Mouse (Mus musculus) heart, postnatal 36 days (tissue): Measurements from ENCODE around the gene Lrriq4. TPM values are rescaled to one million over a fixed set of nuclear protein-coding genes. Genes with fewer than 3 reads are reported as not detected.
"Not testable (repeated sequence)": the region's sequence is repeated elsewhere in the genome, so short reads cannot be mapped to it uniquely, and the experiment has no call there.

ENCODE experiments used
- DNase-seq, 2 experiments: peaks; one replicate each; pipeline ENCODE4 v3.0.0; 2021 to 2022
- intact Hi-C: fragments of 180-260 bp; cut with DNase I; formaldehyde crosslinking; loops from one replicate; pipeline ENCODE4 v1.15.1; 2025
- total RNA-seq, 2 experiments: library from RNA; stranded (reverse); gene quantifications; 2 replicates each; pipeline ENCODE4 v1.2.3; 2021

The Lrriq4 gene
- total RNA-seq, 2 experiments from 2014 or later, result not detected

DNA sequence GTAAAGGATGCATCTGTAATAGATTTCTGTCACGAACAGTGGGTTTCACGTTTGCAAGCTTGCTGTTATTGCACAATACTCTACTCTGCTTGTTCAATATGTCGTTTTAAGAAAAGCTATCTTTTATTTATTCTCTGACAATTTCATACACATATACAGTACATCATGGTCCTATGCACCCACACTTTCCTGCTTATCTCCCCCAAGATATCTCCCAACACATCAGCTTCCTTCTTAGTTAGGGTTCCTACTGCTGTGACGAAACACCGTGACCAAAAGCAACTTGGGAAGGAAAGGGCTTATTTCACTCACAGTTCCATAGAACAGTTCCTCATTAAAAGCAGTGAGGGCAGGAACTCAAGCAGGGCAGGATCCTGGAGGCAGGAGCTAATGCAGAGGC lies 11.6 kb downstream of the Lrriq4 start:
- intact Hi-C loops, result no loop called here
- DNase-seq, result no peak

DNA sequence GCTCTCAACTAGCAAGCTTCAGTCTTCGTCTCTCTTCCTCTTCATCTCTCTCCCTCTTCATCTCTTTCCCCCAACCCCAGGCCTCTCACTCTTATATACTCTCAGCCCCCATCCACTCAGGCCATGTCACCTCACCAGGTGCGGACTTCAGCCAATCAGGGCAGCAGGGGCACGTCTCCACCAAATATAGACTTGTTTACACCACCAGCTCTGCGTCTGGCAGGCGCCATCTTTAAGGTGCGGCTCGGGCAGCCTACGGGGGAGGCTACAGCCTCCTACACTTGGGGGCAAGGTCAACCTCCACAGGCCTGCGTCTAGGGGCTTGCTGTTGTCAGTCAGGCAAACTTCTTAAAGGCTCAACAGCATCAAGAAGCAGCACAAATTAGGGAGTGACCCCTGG lies 14.2 kb downstream of the Lrriq4 start:
- intact Hi-C loops, result no loop called here
- no peak for DNase-seq

GRCm38 (mm10) chr3:30683190-30683589 lies 38.9 kb downstream of the Lrriq4 start:
- no peak for DNase-seq
- intact Hi-C loops, result no loop called here

DNA sequence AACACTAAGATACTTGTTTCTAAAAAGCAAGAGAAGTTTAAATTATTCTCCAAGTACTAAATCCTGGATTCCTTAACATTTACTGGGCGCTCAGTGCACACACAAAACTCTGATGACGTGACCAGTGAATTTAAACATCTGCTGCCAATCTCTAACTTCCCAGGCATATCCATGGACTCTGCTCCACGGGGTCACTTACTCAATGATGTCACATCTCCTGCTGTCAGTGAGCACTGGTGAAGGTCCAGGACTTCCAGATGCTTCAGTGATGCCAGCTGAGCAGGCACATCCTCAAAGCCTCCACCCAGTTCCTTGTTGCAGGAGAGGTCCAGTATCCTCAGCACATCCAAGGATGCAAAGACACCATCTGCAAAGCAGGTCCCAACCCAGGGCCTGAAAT lies 42.9 kb downstream of the Lrriq4 start:
- intact Hi-C loops, result no loop called here
- no peak for DNase-seq

GRCm38 (mm10) chr3:30690976-30691375 lies 46.7 kb downstream of the Lrriq4 start:
- no peak for DNase-seq
- intact Hi-C loops, result loop anchor here (10.0 kb wide), 1 partner anchor 364 kb away; no protein-coding TSS in a partner anchor

DNA sequence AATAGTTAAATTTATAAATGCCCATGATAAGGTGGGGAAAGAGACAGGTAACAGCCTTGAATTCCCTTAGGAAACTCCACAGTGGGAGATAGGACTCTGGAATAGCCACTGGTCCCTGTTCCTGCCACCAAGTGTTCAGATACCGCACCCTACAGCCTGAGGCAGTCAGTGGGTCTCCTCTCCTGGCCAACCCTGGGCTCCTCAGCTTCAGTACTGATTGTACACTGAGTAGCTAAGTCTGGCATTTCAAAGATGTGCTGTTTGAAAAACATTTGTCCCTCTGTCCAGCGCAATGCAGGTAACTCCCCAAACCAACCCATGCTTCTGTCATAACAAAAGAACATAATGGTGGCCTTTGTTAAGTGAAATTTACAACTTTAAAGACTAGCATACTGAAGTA lies 51.4 kb downstream of the Lrriq4 start:
- no peak for DNase-seq

DNA sequence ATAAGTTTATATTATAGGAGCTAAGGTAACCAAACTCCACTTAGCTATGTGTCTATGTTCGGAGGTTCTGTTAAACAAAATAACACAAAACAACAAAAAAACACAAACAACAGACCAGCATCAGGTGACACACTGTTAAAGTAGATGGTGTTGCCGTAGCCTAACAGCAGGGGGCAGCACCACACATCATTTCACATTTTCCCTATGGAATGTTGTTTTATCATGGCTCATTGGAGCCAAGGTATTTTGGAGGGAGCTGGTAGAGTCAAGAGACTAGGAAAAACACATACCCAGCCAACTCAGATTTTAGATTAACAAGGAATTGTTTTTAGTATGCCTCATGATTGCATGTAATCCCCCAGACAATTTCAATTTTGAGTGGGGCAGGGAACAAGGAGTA lies 52.0 kb downstream of the Lrriq4 start:
- DNase-seq, result peak; percentile 45 to 71
- intact Hi-C loops, result loop anchor here (2.0 to 10.0 kb wide), 4 partner anchors 91 to 358 kb away; no protein-coding TSS in a partner anchor

More for the DNA sequence above, 51.4 kb downstream of the Lrriq4 start:
- intact Hi-C loops, result loop anchor here (2.0 to 10.0 kb wide), 4 partner anchors 92 to 359 kb away; no protein-coding TSS in a partner anchor

- DNase-seq, result no peak
- intact Hi-C loops, result loop anchor here (2.0 to 10.0 kb wide), 5 partner anchors 89 to 441 kb away; no protein-coding TSS in a partner anchor
These were observed 53.6 kb downstream of the Lrriq4 start for GRCm38 (mm10) chr3:30697891-30698290.

- intact Hi-C loops, result loop anchor here (2.0 to 10.0 kb wide), 4 partner anchors 87 to 439 kb away; no protein-coding TSS in a partner anchor
- DNase-seq, result not testable (repeated sequence)
These were observed 55.6 kb downstream of the Lrriq4 start, which contains the start of gene Lrrc31 for GRCm38 (mm10) chr3:30699711-30700505. Lrrc31 (minus strand) TSS chr3:30699843.

- intact Hi-C loops, result no loop called here
- no peak for DNase-seq
These were observed 61.7 kb downstream of the Lrriq4 start for GRCm38 (mm10) chr3:30705977-30706376.

DNA sequence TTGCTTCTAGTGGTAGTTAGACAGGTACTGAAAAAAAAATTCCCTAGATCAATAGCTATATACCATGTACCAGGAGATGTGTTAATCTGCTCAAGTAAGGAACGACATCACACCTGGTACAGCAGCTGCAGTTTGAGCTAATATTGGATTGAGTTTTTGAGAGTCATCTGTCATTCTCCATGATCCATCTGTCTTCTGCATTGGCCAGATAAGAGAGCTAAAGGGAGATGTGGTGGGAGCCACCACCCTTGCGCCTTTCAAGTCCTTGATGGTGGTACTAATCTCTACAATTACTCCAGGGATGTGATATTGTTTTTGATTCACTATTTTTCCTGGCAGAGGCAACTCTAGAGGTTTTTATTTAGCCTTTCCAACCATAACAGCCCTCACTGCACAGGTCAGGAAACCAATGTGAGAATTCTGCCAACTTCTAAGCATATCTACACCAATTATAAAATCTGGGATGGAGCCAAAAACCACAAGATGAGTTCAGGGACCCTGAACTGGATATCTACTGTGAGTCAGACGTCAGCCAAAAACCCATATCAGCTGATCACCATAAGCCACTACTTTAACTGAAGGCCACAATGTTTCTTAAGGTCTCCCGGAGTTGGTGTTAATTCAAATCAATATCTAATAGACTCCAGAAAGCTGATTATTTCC lies 62.4 kb downstream of the Lrriq4 start:
- intact Hi-C loops, result no loop called here
- DNase-seq, result no peak

DNA sequence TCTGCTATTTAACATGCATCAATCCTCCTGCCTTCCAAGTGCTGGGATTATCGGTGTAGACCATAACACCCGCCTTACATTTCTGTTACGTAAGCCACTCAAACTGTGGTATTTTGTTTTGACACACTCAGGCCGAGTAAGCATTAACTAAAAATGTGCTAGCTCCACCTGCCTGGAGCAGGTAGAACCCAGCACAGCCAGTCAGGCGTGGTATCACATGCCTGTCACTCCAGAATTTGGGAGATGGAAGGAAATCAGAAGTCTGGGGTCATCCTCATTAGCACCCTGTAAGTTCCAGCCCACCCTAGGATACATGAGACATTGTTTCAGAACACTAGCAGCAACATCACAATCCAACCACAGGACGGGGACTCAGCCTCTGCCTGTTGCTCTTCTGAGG lies 65.9 kb downstream of the Lrriq4 start:
- intact Hi-C loops, result no loop called here
- DNase-seq, result no peak

- intact Hi-C loops, result no loop called here
- DNase-seq, result no peak
These were observed 69.0 kb downstream of the Lrriq4 start for GRCm38 (mm10) chr3:30713334-30713733.

DNA sequence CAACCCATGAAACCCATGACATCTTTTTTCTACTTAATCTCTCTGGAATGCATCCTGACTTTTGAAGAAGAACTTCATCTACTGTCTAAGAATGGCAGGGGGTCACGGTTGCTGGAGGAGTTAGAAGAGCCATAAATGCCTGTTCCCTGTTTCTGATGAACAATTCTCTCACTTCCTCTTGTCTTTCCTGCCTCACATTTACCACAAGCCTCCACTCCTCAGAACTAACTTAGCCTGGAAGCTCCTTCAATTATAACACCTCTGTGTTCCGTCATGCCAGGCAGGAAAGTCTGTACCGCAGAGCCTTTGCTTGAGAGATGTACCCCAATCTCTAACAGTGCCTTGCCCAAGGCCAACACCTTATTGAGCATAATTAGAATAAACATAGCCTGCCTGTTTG lies 74.3 kb downstream of the Lrriq4 start:
- intact Hi-C loops, result no loop called here
- no peak for DNase-seq

Other genes starting within 250 kb of the Lrriq4 start
- gene Mecom, start 96.5 kb upstream of the Lrriq4 start, total RNA-seq, result 10 to 100 TPM; 16.9 to 21.6 TPM
- gene Actrt3, start 44.6 kb upstream of the Lrriq4 start, total RNA-seq, result not detected
- gene Mynn, start 42.4 kb upstream of the Lrriq4 start, total RNA-seq, result 10 to 100 TPM; 13.7 to 16.7 TPM
- not detected for gene Lrrc34, start 3.4 kb downstream of the Lrriq4 start, total RNA-seq
- under 1 TPM; 0.24 to 0.31 TPM for gene Lrrc31, start 55.3 kb downstream of the Lrriq4 start, total RNA-seq
- gene Samd7, start 101.8 kb downstream of the Lrriq4 start, total RNA-seq, result not detected
- 10 to 100 TPM; 41.4 to 43.2 TPM for gene Sec62, start 148.4 kb downstream of the Lrriq4 start, total RNA-seq
- 1 to 10 TPM; 1.8 to 1.9 TPM for gene Gpr160, start 211.4 kb downstream of the Lrriq4 start, total RNA-seq